Mouse (Mus musculus) stomach, embryonic 14.5 days (tissue): Measurements from ENCODE around the gene Xrcc6. TPM values are rescaled to one million over a fixed set of nuclear protein-coding genes. Genes with fewer than 3 reads are reported as not detected.

Experiments used
- ATAC-seq: fragments of 200-750 bp; cut with Nextera tagmentation; 2 replicates; pipeline ENCODE4 v1.8.0; 2017; ENCODE audit warnings: low read depth, moderate TSS enrichment; ENCODE audit not compliant: insufficient number of reproducible peaks, insufficient read depth, low FRiP score
- H3K27ac ChIP-seq: fragments of 300-500 bp; sonication (generic); 2 replicates; pipeline ENCODE4 v1.5.1; 2014; ENCODE audit warnings: mild to moderate bottlenecking, low read length, moderate library complexity, mixed read lengths
- H3K27me3 ChIP-seq: fragments of 300-500 bp; sonication (generic); 2 replicates; pipeline ENCODE4 v1.6.1; 2014; ENCODE audit warnings: low read length, control low read depth, mixed read lengths; ENCODE audit not compliant: control insufficient read depth, insufficient read depth
- H3K36me3 ChIP-seq: fragments of 300-500 bp; sonication (generic); 2 replicates; pipeline ENCODE4 v1.6.1; 2014; ENCODE audit warnings: mild to moderate bottlenecking, control low read depth, low read length, moderate library complexity, mixed read lengths; ENCODE audit not compliant: control insufficient read depth, insufficient read depth
- H3K4me1 ChIP-seq: fragments of 300-500 bp; sonication (generic); 2 replicates; pipeline ENCODE4 v1.6.1; 2014; ENCODE audit warnings: low read length, control low read depth, mixed read lengths; ENCODE audit not compliant: control insufficient read depth, insufficient read depth
- H3K4me2 ChIP-seq: fragments of 300-500 bp; sonication (generic); replicated peaks from 2 replicates; pipeline ENCODE4 v1.6.1; 2014; ENCODE audit warnings: low read depth, low read length, control low read depth
- H3K4me3 ChIP-seq: fragments of 300-500 bp; sonication (generic); 2 replicates; pipeline ENCODE4 v1.5.1; 2014; ENCODE audit warnings: low read depth, low read length, control low read depth
- H3K9ac ChIP-seq: fragments of 300-500 bp; sonication (generic); replicated peaks from 2 replicates; pipeline ENCODE4 v1.6.1; 2014; ENCODE audit warnings: low read depth, mild to moderate bottlenecking, control low read depth, low read length, moderate library complexity, mixed read lengths
- H3K9me3 ChIP-seq: fragments of 300-500 bp; sonication (generic); 2 replicates; pipeline ENCODE4 v1.6.1; 2016; ENCODE audit warnings: low read depth, low read length, control low read depth; ENCODE audit not compliant: control insufficient read depth
- WGBS: fragments of 180-500 bp; shearing (Covaris S2); extraction: QIAGEN DNeasy Blood & Tissue Kit; methylation state at CpG from one replicate; pipeline ENCODE4 v1.1.7; 2014; 5-methylcytosine and 5-hydroxymethylcytosine counted together
- polyA plus RNA-seq: library from polyadenylated mRNA; unstranded; fragments of >200 nt; fragmentation: Nextera tagmentation; extraction: Ambion mirVana; gene quantifications from 2 replicates; pipeline ENCODE4 v1.2.1, GENCODE M21; 2014

Gene Xrcc6
- 75.4 and 90.0 TPM in 2 replicates for polyA plus RNA-seq

DNA sequence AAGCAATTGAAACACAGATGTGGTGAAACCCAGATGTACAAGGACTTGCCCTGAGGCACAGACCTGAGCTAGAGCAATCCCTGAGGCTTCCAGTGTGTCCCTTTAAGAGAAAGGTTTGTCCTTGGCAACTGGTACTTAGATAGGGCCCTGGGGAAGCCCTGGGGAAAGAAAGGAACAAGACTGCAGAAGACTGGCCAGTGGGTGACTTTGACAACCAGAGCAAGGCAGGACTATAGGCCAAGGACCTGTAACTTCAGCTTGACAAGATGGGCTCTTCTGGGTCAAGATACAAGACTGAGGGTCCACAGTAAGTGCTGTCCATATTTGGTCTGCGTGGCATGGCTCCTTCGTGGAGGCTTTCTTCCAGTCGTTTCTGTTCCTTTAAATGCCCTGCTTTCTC, at the start of gene Xrcc6:
Gene Xrcc6, plus strand, starts transcription at position 190 of the 400 bp plus-strand sequence.
- Histone ChIP-seq H3K4me1 (no peaks in the 10 kb centered on the region), H3K27me3 (no peaks in the 10 kb centered on the region), H3K4me2 (no peak within 1 kb of the TSS), H3K27ac (no peak within 1 kb of the TSS), H3K4me3 (no peak within 1 kb of the TSS), H3K9ac (no peak within 1 kb of the TSS), H3K9me3 (no peaks in the 10 kb centered on the region), H3K36me3 (no peaks in the 10 kb centered on the region)
- 87% methylated on average over 3 of the region's 3 CpGs for WGBS
- ATAC-seq, result no peak

DNA sequence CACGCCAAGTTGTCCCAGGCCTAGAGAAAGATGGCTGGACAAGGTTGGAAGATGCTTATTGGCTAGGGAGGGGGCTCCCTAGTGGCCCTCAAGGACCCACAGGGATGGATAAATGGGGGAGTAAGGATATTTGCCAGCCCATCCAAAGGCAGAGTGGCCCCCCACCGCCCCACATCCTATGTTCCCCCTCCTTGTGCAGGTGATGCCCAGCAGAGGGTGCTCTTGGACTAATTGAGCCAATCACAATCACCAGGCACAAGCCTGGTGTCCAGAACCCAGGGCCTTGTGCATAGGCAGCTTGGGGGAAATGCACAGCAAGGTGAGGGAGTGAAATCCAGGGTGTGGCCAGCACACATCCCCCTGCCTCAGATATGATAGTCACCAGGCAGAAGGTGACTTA, 49.4 kb upstream of the Xrcc6 start:
- Histone ChIP-seq H3K4me1 (peaks cover 12% of the 10 kb centered on the region; the same call in 1 of the 2 replicates), H3K9me3 (no peaks in the 10 kb centered on the region), H3K36me3 (no peaks in the 10 kb centered on the region), H3K4me3 (no peak overlapping the region), H3K27me3 (no peaks in the 10 kb centered on the region), H3K9ac (no peak overlapping the region), H3K27ac (no peak overlapping the region), H3K4me2 (no peak overlapping the region; the same call in 1 of the 2 replicates)
- ATAC-seq, result no peak
- 30% methylated on average over 2 of the region's 2 CpGs for WGBS

DNA sequence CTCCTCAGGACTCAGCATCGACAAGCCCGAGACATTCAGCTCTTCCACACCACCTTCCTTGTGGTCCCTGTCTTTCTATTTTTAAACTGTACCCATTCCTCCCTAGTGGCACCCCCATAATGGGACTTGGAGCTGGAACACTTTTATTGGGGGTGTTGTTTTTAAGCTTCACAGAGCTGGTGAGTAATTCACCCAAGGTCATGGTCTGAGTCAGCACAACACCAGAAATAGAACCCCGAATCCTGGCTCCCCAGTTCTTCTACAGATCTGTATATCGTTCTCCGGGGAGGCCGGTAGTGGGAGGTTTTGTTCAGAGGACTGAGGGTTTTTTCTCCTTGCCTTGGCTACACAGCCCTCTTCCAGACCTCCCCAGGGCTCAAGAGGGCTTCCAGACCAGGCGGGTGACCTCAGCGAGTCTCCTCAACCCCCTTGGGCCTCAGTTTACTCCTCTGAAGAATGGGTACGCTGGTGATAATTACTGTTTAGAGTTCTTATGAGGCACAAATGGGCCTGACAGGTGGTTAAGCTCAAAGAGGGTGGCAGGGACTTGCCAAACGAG, 48.4 kb upstream of the Xrcc6 start:
- H3K9ac ChIP-seq, result no peak overlapping the region
- H3K4me2 ChIP-seq, result no peak overlapping the region
- H3K36me3 ChIP-seq, result no peaks in the 10 kb centered on the region
- no peak overlapping the region for H3K27ac ChIP-seq
- no peaks in the 10 kb centered on the region for H3K27me3 ChIP-seq
- 85% methylated on average over 10 of the region's 10 CpGs for WGBS
- H3K4me3 ChIP-seq, result no peak overlapping the region
- ATAC-seq, result no peak
- no peaks in the 10 kb centered on the region for H3K9me3 ChIP-seq
- H3K4me1 ChIP-seq, result peaks cover 12% of the 10 kb centered on the region; the same call in 1 of the 2 replicates

DNA sequence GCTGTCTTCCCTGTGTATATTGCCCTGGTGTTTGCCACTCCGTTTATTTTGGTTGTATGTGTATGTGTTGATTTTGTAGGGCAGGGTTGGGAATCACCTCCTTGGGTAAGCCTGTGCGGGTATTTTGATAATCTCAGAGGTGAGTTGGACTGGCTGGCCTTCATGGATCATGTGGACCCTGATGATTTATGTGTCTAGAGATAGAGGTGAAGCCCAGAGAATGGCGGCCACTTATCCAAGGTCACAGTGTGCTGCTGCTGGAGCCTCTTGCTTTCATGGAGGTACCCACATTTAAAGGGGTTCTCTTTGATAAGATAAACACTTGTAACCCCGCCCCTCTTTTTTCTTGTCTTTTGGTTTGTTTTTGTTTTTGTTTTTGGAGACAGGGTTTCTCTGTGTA, 47.9 kb upstream of the Xrcc6 start:
- Histone ChIP-seq H3K4me1 (peaks cover 12% of the 10 kb centered on the region; the same call in 1 of the 2 replicates), H3K4me3 (no peak overlapping the region)
- ATAC-seq, result no peak

DNA sequence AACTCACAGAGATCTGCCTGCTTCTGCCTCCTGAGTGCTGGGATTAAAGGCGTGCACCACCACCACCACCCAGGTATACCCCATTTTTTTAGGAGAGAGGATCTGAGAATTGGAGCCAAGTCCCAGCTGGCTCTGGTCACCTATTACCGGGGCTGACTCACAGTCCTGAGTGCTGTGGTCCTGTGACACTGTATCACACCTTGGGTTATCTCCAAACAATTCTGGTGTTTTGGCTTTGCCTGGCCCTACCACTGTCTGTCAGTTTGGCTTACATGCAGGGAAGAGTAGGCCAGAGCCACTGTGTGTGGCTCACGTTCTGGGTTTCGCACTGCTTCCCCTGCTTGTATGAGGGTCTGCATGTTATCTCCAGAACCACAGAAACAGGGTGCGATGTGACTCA, 47.4 kb upstream of the Xrcc6 start:
- Histone ChIP-seq H3K4me3 (no peak overlapping the region), H3K9ac (no peak overlapping the region), H3K27me3 (no peaks in the 10 kb centered on the region), H3K4me2 (no peak overlapping the region), H3K9me3 (no peaks in the 10 kb centered on the region), H3K27ac (no peak overlapping the region), H3K4me1 (peaks cover 12% of the 10 kb centered on the region; the same call in 1 of the 2 replicates), H3K36me3 (no peaks in the 10 kb centered on the region)
- ATAC-seq, result no peak
- 91% methylated on average over 5 of the region's 5 CpGs for WGBS

More for the DNA sequence above, 47.9 kb upstream of the Xrcc6 start:
- no peaks in the 10 kb centered on the region for H3K9me3 ChIP-seq
- no peaks in the 10 kb centered on the region for H3K36me3 ChIP-seq
- WGBS, result 80% methylated on average over 4 of the region's 4 CpGs
- H3K4me2 ChIP-seq, result no peak overlapping the region
- no peak overlapping the region for H3K9ac ChIP-seq
- H3K27ac ChIP-seq, result no peak overlapping the region
- no peaks in the 10 kb centered on the region for H3K27me3 ChIP-seq

DNA sequence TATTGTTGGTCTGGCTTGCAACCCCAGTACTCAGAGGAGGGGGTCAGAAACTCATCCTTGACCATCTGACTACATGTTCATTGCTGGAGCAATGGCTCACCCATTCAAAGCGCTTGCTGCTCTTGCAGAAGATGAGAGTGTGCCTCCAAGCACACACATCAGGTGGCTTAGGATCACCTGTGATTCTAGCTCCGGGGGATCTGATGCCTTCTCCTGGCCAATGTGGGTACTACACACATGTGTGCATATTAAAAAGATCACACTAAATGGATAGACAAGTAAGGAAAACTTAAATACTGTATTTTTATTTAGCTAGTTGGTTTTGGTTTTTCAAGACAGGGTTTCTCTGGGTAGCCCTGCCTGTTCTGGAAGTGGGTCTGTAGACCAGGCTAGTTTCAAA, 46.6 kb upstream of the Xrcc6 start:
- H3K4me2 ChIP-seq, result no peak overlapping the region
- no peaks in the 10 kb centered on the region for H3K36me3 ChIP-seq
- no peak overlapping the region for H3K9ac ChIP-seq
- ATAC-seq, result no peak
- H3K4me1 ChIP-seq, result peaks cover 12% of the 10 kb centered on the region; the same call in 1 of the 2 replicates
- WGBS, result 90% methylated on average over 2 of the region's 2 CpGs
- H3K9me3 ChIP-seq, result no peaks in the 10 kb centered on the region
- H3K27ac ChIP-seq, result no peak overlapping the region
- no peak overlapping the region for H3K4me3 ChIP-seq
- H3K27me3 ChIP-seq, result no peaks in the 10 kb centered on the region

DNA sequence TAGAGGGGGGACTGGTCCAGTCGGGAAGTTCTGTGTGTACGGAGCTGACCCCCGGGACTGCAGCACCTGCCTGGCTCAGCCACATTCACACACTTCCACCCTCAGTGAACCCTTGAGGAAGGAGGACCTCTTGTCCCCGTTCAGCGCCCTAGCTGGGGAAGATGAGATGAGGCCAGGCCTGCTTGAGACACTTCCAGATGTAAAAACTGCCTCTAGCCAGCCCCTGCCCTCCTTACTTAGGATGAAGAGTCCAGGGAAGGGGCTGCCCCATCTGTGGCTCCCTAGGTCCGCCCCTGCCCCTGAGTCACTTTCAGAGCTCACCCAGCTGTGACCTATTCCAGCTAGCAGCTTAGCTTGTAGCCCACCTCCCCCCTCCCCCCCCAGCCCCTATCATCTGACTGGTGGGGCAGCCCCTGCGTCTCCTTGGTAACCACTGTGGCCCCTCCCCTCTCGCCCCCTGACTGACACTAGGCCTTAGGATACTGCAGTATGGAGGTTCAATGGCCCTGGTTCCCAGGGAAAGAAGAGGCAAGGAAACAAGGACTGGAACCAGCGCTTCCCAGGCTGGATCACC, 44.4 kb upstream of the Xrcc6 start:
- no peaks in the 10 kb centered on the region for H3K4me1 ChIP-seq
- 22% methylated on average over 9 of the region's 9 CpGs for WGBS
- no peak overlapping the region for H3K27ac ChIP-seq
- no peaks in the 10 kb centered on the region for H3K27me3 ChIP-seq
- no peak overlapping the region for H3K9ac ChIP-seq
- ATAC-seq, result no peak
- no peak overlapping the region for H3K4me3 ChIP-seq
- no peaks in the 10 kb centered on the region for H3K9me3 ChIP-seq
- H3K4me2 ChIP-seq, result no peak overlapping the region
- no peaks in the 10 kb centered on the region for H3K36me3 ChIP-seq

DNA sequence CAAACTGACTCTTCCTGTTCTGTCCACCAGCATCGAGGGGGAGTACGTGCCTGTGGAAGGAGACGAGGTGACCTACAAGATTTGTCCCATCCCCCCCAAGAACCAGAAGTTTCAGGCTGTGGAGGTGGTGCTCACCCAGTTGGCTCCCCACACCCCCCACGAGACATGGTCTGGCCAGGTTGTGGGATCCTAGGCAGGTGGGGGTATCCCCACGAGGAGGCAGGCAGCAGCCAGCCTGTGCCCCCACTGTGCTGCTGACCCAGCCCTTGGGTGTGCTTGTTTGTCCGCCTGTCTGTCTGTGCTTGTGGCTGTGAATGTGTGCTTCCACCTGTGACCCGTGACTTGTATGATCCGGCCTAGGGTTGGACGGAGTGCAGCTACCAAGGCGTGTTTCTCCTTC, 38.6 kb upstream of the Xrcc6 start:
- WGBS, result 86% methylated on average over 10 of the region's 10 CpGs
- ATAC-seq, result no peak
- H3K36me3 ChIP-seq, result peaks cover 8% of the 10 kb centered on the region; the same call in 1 of the 2 replicates
- no peak overlapping the region for H3K4me2 ChIP-seq
- H3K9ac ChIP-seq, result no peak overlapping the region
- H3K4me3 ChIP-seq, result no peak overlapping the region
- no peak overlapping the region for H3K27ac ChIP-seq
- no peaks in the 10 kb centered on the region for H3K4me1 ChIP-seq
- H3K9me3 ChIP-seq, result no peaks in the 10 kb centered on the region
- no peaks in the 10 kb centered on the region for H3K27me3 ChIP-seq
